Mouse (Mus musculus) ovary, postnatal 10 days (tissue): ENCODE results near the gene Slc4a1.

Source experiments
- DNase-seq: peaks from one replicate; pipeline ENCODE4 v3.0.0; 2022; ENCODE audit warnings: low spot score

The Slc4a1 gene

GRCm38 (mm10) chr11:102323516-102323915 lies 42.5 kb downstream of the Slc4a1 start:
- no peak for DNase-seq

DNA sequence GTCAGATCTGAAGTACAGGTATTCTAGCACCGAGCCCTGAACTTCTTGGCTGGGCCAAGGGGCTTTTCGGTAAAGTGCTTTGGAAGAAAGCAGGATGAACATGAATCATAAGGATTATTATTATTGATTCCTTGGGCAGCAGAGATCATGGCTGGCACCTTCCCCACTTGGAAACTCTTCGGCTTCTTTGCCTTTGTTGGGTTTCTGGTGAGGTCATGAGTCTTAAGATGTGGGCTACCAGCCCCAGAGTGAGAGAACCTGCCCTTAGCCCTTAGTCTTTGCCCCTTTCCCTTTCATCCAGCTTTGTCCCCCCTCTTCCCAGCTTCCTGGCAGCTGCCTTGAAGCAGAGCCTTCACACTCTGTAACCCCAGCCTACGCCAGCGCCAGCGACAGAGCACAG lies 44.1 kb downstream of the Slc4a1 start:
- DNase-seq = no peak

GRCm38 (mm10) chr11:102320686-102321005 lies 45.4 kb downstream of the Slc4a1 start:
- peak; percentile 50 for DNase-seq

GRCm38 (mm10) chr11:102319941-102320685 lies 45.9 kb downstream of the Slc4a1 start:
- DNase-seq = peak; percentile 59

- DNase-seq = peak; percentile 63
These were observed 46.6 kb downstream of the Slc4a1 start, which contains the start of gene Ubtf for GRCm38 (mm10) chr11:102319410-102319792. TSS of gene Ubtf (minus strand) at chr11:102319742.

DNA sequence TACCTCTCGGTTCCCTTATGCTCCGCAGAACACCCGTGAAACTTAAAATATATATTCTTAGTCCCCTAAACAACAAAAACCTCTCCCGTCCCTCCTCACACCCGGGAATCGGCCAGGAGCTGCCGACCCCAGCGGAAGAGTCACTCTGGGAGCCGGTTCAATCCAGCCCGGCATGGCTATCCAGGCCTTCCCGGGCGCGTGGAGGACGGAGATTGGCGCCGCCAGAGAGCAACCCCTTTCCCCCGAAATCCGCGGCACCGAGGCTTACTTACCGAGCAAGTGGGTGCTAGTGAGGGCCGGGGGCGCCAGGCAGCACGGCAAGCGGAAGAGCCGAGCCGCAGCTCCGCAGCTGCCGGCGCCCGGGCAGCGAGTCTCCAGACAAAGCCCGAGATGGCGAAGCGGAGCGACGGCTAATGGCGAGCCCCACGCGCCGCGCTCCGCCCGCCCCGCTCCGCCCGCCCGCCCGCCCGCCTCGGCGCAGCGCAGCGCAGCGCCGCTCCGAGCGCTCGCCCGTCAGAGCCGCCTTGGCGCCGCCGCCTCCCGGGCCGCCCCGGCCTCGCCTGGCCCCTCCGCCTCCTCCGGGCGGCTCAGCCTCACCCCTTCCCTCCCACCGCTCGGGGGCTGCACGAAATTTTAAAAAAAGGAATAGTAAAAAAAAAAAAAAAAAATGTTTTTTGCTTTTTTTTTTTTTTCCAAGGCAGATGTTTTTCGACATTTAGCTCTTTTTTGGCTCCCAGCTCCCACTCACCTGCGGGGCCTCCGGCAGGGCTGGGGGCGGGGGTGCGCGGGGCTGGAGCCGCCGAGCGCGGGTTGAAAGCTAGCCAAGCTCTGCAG lies 47.2 kb downstream of the Slc4a1 start:
- DNase-seq = no peak

GRCm38 (mm10) chr11:102317901-102318575 lies 48.0 kb downstream of the Slc4a1 start:
- peak; percentile 55 for DNase-seq

GRCm38 (mm10) chr11:102317298-102317900 lies 48.6 kb downstream of the Slc4a1 start:
- DNase-seq = peak; percentile 33

DNA sequence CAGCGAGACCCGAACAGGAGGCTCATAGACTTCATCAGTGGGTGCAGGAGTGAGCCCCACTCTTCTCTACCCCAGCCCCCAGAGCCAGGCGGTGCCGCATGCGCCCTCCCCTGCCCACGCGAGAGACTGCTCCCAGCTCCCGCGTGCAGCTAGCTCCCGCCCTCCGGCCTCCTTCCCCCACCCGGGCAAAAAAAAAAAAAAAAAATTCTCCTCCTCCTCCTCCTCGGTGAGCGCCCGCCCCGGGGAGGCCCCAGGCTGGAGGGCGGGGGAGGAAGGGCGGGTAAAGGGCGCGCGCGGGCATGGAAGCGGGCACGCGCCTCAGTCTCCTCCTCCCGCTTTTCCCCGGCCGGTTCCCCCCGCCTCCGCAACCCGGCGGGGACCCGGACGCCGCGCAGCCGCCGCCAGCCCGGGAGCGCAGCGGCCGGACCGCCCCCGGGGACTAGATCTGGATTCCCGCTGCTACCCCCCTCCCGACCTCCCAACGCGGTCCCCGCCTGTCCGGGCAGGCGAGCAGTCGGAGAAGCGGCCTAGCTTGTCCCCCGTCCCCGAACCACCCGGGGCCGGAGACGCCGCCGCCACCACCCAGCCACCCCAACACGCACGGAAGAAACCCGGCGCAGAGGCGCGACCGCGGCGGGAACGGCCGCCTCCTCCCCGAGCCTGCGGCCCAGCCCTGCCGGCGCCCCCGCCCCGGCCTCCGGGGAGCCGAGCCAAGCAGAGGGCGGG lies 49.3 kb downstream of the Slc4a1 start:
- peak; percentile 77 for DNase-seq

- no peak for DNase-seq
These were observed 50.1 kb downstream of the Slc4a1 start for GRCm38 (mm10) chr11:102315690-102316571.

- no peak for DNase-seq
These were observed 51.7 kb downstream of the Slc4a1 start for GRCm38 (mm10) chr11:102314321-102314720.

DNA sequence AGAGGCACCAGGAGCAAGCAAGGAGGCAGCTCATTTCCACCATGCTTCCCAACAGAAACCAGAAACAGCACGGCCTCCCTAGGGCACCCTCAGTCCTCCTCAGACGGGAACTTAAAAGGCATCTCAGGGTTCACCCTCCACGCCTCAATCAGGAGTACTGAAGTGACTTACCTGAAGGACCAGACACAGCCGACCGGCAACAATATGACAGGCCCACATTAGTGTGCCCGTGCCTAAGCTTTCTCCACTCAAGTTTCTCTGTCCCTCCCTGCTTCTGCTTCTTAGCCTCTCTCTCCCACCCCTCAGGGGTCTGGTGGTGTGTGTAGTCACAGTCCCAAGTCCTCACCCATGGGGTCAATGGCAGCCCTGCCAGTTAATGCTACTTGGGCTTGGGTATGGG lies 53.4 kb downstream of the Slc4a1 start:
- DNase-seq = no peak

DNA sequence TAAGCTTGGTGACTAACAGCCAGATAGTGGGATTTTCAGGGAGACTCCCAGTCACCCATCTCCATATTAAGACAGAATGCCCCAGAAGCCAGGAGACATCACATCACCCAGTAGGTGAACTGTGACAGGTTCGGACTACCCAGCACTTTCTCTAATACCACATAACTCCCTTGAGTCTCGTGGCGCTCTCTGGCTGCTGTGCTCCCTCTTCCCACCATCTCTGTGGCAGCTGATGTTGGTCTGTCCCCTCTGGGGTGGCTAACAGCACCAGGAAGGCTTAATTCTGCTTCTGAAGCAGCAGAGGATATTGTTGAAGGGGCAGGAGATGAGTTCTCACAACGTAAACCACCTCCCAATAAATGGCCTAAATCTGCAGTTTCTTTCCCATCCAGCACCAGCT lies 54.0 kb downstream of the Slc4a1 start:
- DNase-seq = no peak

DNA sequence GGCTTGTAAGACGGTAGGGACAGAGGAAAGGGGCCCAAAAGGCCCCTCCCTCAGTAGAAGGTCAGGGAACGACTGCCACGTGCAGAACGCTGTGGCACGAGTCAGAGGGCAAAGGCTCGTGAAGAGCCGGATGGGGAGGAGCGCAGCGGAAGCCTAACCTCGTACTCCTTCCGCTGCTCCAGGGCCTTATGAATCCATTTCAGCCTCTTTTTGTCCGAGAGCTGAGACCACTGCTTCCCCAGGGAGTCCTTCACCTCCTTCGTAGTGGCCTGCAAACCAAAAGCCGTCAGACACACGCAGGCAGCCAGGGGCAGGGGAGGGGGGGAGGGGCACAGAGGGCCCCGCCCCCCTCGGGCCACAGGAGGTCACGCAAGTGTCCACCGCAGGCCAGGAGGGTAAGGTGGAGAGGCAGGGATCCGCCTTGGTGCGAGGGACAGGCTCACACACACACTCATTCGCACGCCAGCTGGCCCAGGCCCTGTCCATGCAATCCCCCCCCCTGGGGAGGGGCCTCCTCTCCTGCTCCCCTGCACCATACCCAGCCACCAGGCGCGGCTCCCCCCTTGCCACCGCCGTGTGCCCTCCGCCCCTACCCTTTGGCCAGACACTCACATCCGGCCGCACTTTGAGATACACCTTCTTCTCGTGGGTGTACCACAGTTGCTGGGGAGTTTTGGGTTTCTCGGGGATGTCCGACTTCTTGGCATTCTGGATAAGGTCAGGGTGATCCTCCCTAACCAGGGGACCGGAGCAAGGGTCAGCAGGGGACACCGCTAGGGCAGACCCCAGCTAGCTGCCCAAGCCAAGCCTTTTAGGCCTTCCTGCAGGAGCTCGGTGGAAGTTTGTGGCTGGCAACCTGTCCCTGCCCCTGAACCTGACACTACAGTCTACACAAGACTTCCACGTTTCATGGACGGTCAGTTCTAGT lies 55.0 kb downstream of the Slc4a1 start:
- DNase-seq = no peak

DNA sequence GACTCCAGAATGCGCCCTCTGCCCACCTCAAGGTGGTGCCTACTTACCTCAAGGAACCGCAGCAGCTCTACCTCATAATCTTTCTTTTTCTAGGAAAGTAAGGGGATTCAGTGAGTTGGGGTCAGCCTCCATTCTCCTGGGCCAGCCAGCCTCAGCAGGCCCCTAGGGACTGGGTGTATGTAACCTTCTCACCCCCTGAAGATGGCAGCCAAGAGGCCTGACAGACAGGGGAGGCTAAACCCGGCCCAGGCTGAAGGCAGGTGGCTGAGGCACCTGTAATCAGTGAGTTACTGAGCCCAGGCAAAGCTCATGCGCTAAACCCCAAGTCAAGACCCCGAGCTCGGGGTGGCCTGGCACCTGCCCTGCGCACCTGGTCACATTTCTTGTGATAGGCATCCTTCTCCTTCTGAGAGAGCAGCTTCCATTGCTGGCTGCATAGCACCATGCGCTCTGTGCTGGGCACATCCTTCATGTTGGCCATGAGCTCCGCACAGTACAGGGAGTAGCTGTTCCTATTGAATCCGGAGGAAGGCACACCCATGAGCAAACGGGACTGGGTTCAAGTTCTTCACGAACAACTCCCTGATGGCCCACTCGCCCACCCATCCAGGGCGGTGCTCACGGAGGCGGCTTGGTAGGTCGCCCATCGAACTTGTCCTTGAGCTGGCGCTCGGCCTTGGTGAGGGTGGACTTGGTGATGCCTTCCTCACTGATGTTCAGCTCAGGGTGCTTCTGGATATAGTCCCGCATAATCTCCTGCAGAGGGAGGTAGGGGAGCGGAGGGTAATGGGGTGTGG lies 56.0 kb downstream of the Slc4a1 start:
- DNase-seq = no peak

DNA sequence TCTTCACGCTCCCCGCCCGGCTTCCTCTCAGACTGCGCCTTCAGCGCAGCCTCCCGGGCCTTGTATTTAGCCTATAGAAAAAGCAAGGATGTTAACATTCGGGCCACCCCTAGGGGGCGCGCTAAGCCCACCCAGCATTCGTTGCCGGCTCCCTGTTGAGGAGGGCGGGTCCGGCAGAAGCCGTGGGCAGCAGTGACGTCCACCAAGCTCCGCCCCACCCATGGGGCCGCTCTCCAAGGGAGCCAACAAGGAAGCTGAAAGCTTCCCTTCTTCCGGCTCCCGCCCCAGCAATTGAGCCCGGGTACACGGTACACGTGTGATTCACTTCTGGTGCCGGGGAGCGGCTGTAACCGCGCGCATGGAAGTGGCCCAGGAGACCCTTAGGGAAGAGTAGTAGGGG lies 57.0 kb downstream of the Slc4a1 start:
- peak; percentile 94 for DNase-seq

GRCm38 (mm10) chr11:102308104-102308503 lies 57.9 kb downstream of the Slc4a1 start:
- DNase-seq = no peak

- no peak for DNase-seq
These were observed 60.6 kb downstream of the Slc4a1 start for GRCm38 (mm10) chr11:102305359-102305758.

DNA sequence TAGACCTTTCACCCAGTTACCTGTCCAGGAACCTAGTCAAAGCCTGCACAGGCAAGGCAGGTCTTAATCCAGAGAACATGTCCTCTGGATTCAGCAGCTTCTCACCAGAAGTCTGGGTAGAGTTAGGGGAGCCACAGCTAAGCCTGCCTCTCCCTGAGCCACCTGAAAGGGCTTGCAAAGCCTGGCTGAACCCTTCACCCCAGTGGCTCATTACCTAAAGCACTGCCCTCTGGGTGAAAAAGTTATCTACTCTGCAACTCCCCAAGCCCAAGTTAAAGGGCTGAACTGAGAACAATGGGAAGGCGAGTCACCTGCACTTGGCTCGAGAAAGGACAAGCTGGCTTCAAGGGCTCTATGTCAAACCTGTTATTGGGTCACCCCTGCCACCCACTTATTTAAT lies 61.9 kb downstream of the Slc4a1 start:
- DNase-seq = no peak
